Mouse (Mus musculus) G1E (cell line): ENCODE data around the gene Abca14.

Source experiments
- CTCF ChIP-seq: IDR thresholded peaks from 2 replicates; pipeline ENCODE4 v1.5.1; 2012; ENCODE audit warnings: low read depth, low read length, inconsistent platforms, mixed read lengths
- GATA1 ChIP-seq: IDR thresholded peaks from 2 replicates; pipeline ENCODE4 v1.6.1; 2012; ENCODE audit warnings: borderline replicate concordance, low read length, inconsistent platforms, mixed read lengths
- GATA2 ChIP-seq: IDR thresholded peaks from 2 replicates; pipeline ENCODE4 v1.6.1; 2012; ENCODE audit warnings: low read depth, low read length, inconsistent platforms, borderline replicate concordance
- POLR2AphosphoS5 ChIP-seq: IDR thresholded peaks from 2 replicates; pipeline ENCODE4 v1.6.1; 2012; ENCODE audit warnings: low read depth, low read length, inconsistent platforms; ENCODE audit not compliant: insufficient replicate concordance
- TAL1 ChIP-seq: conservative IDR thresholded peaks from 2 replicates; pipeline ENCODE4 v1.6.1; 2012; ENCODE audit warnings: low read depth, low read length, inconsistent platforms, mixed read lengths

GRCm38 (mm10) chr7:120241092-120241491 lies 37.3 kb downstream of the Abca14 start:
- TF ChIP-seq CTCF (peak; percentile 52; the same call in 1 of the 2 replicates), GATA1 (no peak), GATA2 (no peak), TAL1 (no peak), POLR2AphosphoS5 (no peak)
